Mouse (Mus musculus) liver, embryonic 14.5 days (tissue): ENCODE data around the gene Cldn13.

Source experiments
- CTCF ChIP-seq: IDR thresholded peaks from 2 replicates; pipeline ENCODE4 v1.5.1; 2016; ENCODE audit warnings: antibody characterized with exemption, low read depth, control low read depth
- EP300 ChIP-seq: IDR thresholded peaks from 2 replicates; pipeline ENCODE4 v1.6.1; 2016; ENCODE audit warnings: antibody characterized with exemption, low read depth

DNA sequence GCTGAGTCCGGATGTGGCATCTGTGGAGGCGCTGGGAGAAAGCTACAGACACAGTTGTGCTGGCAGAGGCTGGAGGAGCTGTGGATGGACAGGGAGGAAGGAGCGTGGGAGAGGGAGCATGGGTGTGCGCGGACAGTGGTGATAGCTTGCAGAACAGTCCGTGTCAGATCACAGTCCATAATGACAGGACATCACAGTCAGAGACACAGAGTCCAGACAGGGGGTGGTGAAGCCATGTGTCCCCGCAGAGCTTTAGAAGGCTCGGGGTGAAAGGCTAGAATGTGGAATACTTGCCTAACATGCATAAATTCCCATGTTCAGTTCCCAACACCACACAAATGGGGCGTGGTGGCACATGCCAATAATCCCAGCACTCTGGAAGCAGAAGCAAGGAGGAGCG is 38.5 kb downstream of the Cldn13 start:
- TF ChIP-seq EP300 (no peak), CTCF (no peak)
